Comparison of ENCODE assay signal across 9 mouse cellular contexts in genomic region chr11:32331075-32331474, GRCm38 (mm10). TPM values are rescaled to one million over a fixed set of nuclear protein-coding genes. Genes with fewer than 3 reads are reported as not detected.
DNase-seq lines count a peak whose midpoint lies in the region; ATAC-seq lines count a peak whose summit lies in the region.
"Had no signal": no experiment of that assay in that cellular context is flagged by ENCODE, and none has a peak within 500 bp of the region (broad histone marks: within the 10 kb centered on the region; RNA-seq: fewer than 3 reads in every experiment).

No protein-coding gene starts in this region.

- peak; percentile 35 to 45 for DNase-seq in monocyte, adult 2 months (ENCODE audit: low read depth in 1 of 2, low spot score in 2 of 2)
- no peak for DNase-seq in cerebellum, postnatal 36 days
- DNase-seq in spleen, postnatal 14 days (ENCODE audit: low spot score in 2 of 2), result no peak

- no peak overlapping the region for H3K27ac ChIP-seq in liver, embryonic 16.5 days (ENCODE audit: low read length)
- H3K27ac ChIP-seq in liver, embryonic 12.5 days, result no peak overlapping the region
- H3K27ac ChIP-seq in heart, embryonic 16.5 days (ENCODE audit: low read length), result peak overlapping the region; percentile 31; the same call in 1 of the 2 replicates
- peak overlapping the region; percentile 47; the same call in 1 of the 2 replicates for H3K27ac ChIP-seq in kidney, embryonic 14.5 days (ENCODE audit: low read depth, low read length)
- H3K27ac ChIP-seq: heart, adult 2 months; liver, embryonic 15.5 days had no signal

- H3K36me3 ChIP-seq in liver, embryonic 16.5 days (ENCODE audit: control insufficient read depth, insufficient read depth), result no peaks in the 10 kb centered on the region
- no peaks in the 10 kb centered on the region for H3K36me3 ChIP-seq in liver, embryonic 12.5 days
- H3K36me3 ChIP-seq in heart, embryonic 16.5 days (ENCODE audit: control insufficient read depth, insufficient read depth), result no peaks in the 10 kb centered on the region
- no peaks in the 10 kb centered on the region for H3K36me3 ChIP-seq in kidney, embryonic 14.5 days (ENCODE audit: control insufficient read depth, insufficient read depth, low read length)
- H3K36me3 ChIP-seq: liver, embryonic 15.5 days had no signal

- no peaks in the 10 kb centered on the region for H3K4me1 ChIP-seq in liver, embryonic 16.5 days (ENCODE audit: control insufficient read depth, low read depth, low read length)
- peaks cover 4% of the 10 kb centered on the region; the same call in 1 of the 2 replicates for H3K4me1 ChIP-seq in liver, embryonic 12.5 days
- H3K4me1 ChIP-seq in heart, embryonic 16.5 days (ENCODE audit: control insufficient read depth, insufficient read depth, low read length), result peaks cover 3% of the 10 kb centered on the region; the same call in 1 of the 2 replicates
- peaks cover 8% of the 10 kb centered on the region; the same call in 1 of the 2 replicates for H3K4me1 ChIP-seq in kidney, embryonic 14.5 days (ENCODE audit: control insufficient read depth, insufficient read depth, low read length)
- H3K4me1 ChIP-seq: liver, embryonic 15.5 days had no signal

- no peaks in the 10 kb centered on the region for H3K27me3 ChIP-seq in liver, embryonic 16.5 days (ENCODE audit: control insufficient read depth, insufficient read depth, low read depth, low read length)
- peaks cover 23% of the 10 kb centered on the region for H3K27me3 ChIP-seq in liver, embryonic 12.5 days (replicated peaks)
- H3K27me3 ChIP-seq in heart, embryonic 16.5 days (ENCODE audit: control insufficient read depth, insufficient read depth, low read length), result no peaks in the 10 kb centered on the region
- no peaks in the 10 kb centered on the region for H3K27me3 ChIP-seq in kidney, embryonic 14.5 days (ENCODE audit: control insufficient read depth, insufficient read depth, low read length)

- peak; percentile 13; the same call in 1 of the 2 replicates for ATAC-seq in liver, embryonic 16.5 days (ENCODE audit: low read depth)
- no peak for ATAC-seq in liver, embryonic 12.5 days
- ATAC-seq in heart, embryonic 16.5 days (replicated peaks; ENCODE audit: extremely low read depth, insufficient read depth, low FRiP score), result peak; percentile 79
- ATAC-seq in kidney, embryonic 14.5 days (ENCODE audit: low FRiP score, low TSS enrichment), result peak; percentile 66; the same call in 1 of the 2 replicates

- no peaks in the 10 kb centered on the region for H3K9me3 ChIP-seq in liver, embryonic 16.5 days (replicated peaks; ENCODE audit: control insufficient read depth, low read length)
- H3K9me3 ChIP-seq in liver, embryonic 12.5 days (replicated peaks), result peaks cover 3% of the 10 kb centered on the region; the same call in 1 of the 2 replicates
- peaks cover 3% of the 10 kb centered on the region; the same call in 1 of the 2 replicates for H3K9me3 ChIP-seq in heart, embryonic 16.5 days (replicated peaks; ENCODE audit: control insufficient read depth, low read length)
- no peaks in the 10 kb centered on the region for H3K9me3 ChIP-seq in kidney, embryonic 14.5 days (ENCODE audit: control insufficient read depth, low read length)
- H3K9me3 ChIP-seq: liver, embryonic 15.5 days had no signal

- no peak overlapping the region for H3K4me3 ChIP-seq in liver, embryonic 16.5 days (ENCODE audit: low read depth, low read length)
- H3K4me3 ChIP-seq in liver, embryonic 12.5 days, result no peak overlapping the region
- H3K4me3 ChIP-seq in heart, embryonic 16.5 days (ENCODE audit: low read length), result no peak overlapping the region
- H3K4me3 ChIP-seq in kidney, embryonic 14.5 days (ENCODE audit: low read length), result no peak overlapping the region
- H3K4me3 ChIP-seq: heart, adult 2 months; liver, embryonic 15.5 days had no signal

- H3K9ac ChIP-seq in liver, embryonic 16.5 days (ENCODE audit: low read depth, low read length), result no peak overlapping the region
- no peak overlapping the region for H3K9ac ChIP-seq in liver, embryonic 12.5 days
- no peak overlapping the region for H3K9ac ChIP-seq in heart, embryonic 16.5 days (ENCODE audit: low read length)
- no peak overlapping the region for H3K9ac ChIP-seq in kidney, embryonic 14.5 days (ENCODE audit: low read depth, low read length)
- H3K9ac ChIP-seq: liver, embryonic 15.5 days had no signal

- H3K4me2 ChIP-seq in liver, embryonic 16.5 days (ENCODE audit: low read depth, low read length), result no peak overlapping the region
- no peak overlapping the region for H3K4me2 ChIP-seq in liver, embryonic 12.5 days
- H3K4me2 ChIP-seq in heart, embryonic 16.5 days (ENCODE audit: low read depth, low read length), result peak overlapping the region; percentile 8; the same call in 1 of the 2 replicates
- H3K4me2 ChIP-seq in kidney, embryonic 14.5 days (replicated peaks; ENCODE audit: low read depth, low read length), result no peak overlapping the region; the same call in 1 of the 2 replicates
- H3K4me2 ChIP-seq: liver, embryonic 15.5 days had no signal

- 23% methylated on average over 6 of the region's 6 CpGs for WGBS in liver, embryonic 16.5 days (ENCODE audit: insufficient replicate concordance)
- WGBS in liver, embryonic 12.5 days (ENCODE audit: insufficient replicate concordance), result 41% methylated on average over 6 of the region's 6 CpGs
- 46% methylated on average over 6 of the region's 6 CpGs for WGBS in heart, embryonic 16.5 days
- WGBS in kidney, embryonic 14.5 days, result 21% methylated on average over 6 of the region's 6 CpGs

RNA-seq across cellular contexts. Expression of gene Sh3pxd2b, which starts 16.5 kb away (rescaled TPM):
- polyA plus RNA-seq in liver, embryonic 16.5 days (2015; fragmentation: Nextera tagmentation; extraction: Ambion mirVana), result 0.82 and 1.3 TPM in 2 replicates
- 2.6 and 3.1 TPM in 2 replicates for polyA plus RNA-seq in liver, embryonic 12.5 days (2016; fragmentation: Nextera tagmentation; extraction: Ambion mirVana)
- 10.0 and 10.9 TPM in 2 replicates for polyA plus RNA-seq in heart, embryonic 16.5 days (2015; fragmentation: Nextera tagmentation; extraction: Ambion mirVana)
- 19.1 and 25.2 TPM in 2 replicates for polyA plus RNA-seq in kidney, embryonic 14.5 days (2014; fragmentation: Nextera tagmentation; extraction: Ambion mirVana)

RNA-seq across cellular contexts. Expression of gene Hbq1a, which starts 31.2 kb away (rescaled TPM):
- polyA plus RNA-seq in liver, embryonic 16.5 days (2015; fragmentation: Nextera tagmentation; extraction: Ambion mirVana), result 6.4 and 7.3 TPM in 2 replicates
- polyA plus RNA-seq in liver, embryonic 12.5 days (2016; fragmentation: Nextera tagmentation; extraction: Ambion mirVana), result 4.2 and 5.2 TPM in 2 replicates
- polyA plus RNA-seq in heart, embryonic 16.5 days (2015; fragmentation: Nextera tagmentation; extraction: Ambion mirVana), result 1.6 and 2.8 TPM in 2 replicates
- 0.77 TPM in 1 of 2 replicates, not detected in the other for polyA plus RNA-seq in kidney, embryonic 14.5 days (2014; fragmentation: Nextera tagmentation; extraction: Ambion mirVana)

RNA-seq across cellular contexts. Expression of gene Hba-a2, which starts 34.8 kb away (rescaled TPM):
- 165,200 and 165,281 TPM in 2 replicates for polyA plus RNA-seq in liver, embryonic 16.5 days (2015; fragmentation: Nextera tagmentation; extraction: Ambion mirVana)
- 121,851 and 123,321 TPM in 2 replicates for polyA plus RNA-seq in liver, embryonic 12.5 days (2016; fragmentation: Nextera tagmentation; extraction: Ambion mirVana)
- 36,578 and 41,568 TPM in 2 replicates for polyA plus RNA-seq in heart, embryonic 16.5 days (2015; fragmentation: Nextera tagmentation; extraction: Ambion mirVana)
- polyA plus RNA-seq in kidney, embryonic 14.5 days (2014; fragmentation: Nextera tagmentation; extraction: Ambion mirVana), result 5,998 and 6,905 TPM in 2 replicates

RNA-seq across cellular contexts. Expression of gene Hbq1b, which starts 44.3 kb away (rescaled TPM):
- 158 and 159 TPM in 2 replicates for polyA plus RNA-seq in liver, embryonic 16.5 days (2015; fragmentation: Nextera tagmentation; extraction: Ambion mirVana)
- 116 and 122 TPM in 2 replicates for polyA plus RNA-seq in liver, embryonic 12.5 days (2016; fragmentation: Nextera tagmentation; extraction: Ambion mirVana)
- polyA plus RNA-seq in heart, embryonic 16.5 days (2015; fragmentation: Nextera tagmentation; extraction: Ambion mirVana), result 1.5 and 1.7 TPM in 2 replicates
- polyA plus RNA-seq in kidney, embryonic 14.5 days (2014; fragmentation: Nextera tagmentation; extraction: Ambion mirVana), result 0.69 and 1.6 TPM in 2 replicates

RNA-seq across cellular contexts. Expression of gene Hba-a1, which starts 47.8 kb away (rescaled TPM):
- polyA plus RNA-seq in liver, embryonic 16.5 days (2015; fragmentation: Nextera tagmentation; extraction: Ambion mirVana), result 72,809 and 72,929 TPM in 2 replicates
- polyA plus RNA-seq in liver, embryonic 12.5 days (2016; fragmentation: Nextera tagmentation; extraction: Ambion mirVana), result 52,845 and 54,272 TPM in 2 replicates
- polyA plus RNA-seq in heart, embryonic 16.5 days (2015; fragmentation: Nextera tagmentation; extraction: Ambion mirVana), result 15,213 and 16,163 TPM in 2 replicates
- polyA plus RNA-seq in kidney, embryonic 14.5 days (2014; fragmentation: Nextera tagmentation; extraction: Ambion mirVana), result 2,390 and 2,705 TPM in 2 replicates

Comparison
In these comparisons a context has a peak if more than half of its experiments do, and no peak if none do; other contexts are left out.
1. H3K27ac ChIP-seq: peak in heart, embryonic 16.5 days (single experiment) and kidney, embryonic 14.5 days (single experiment); none in liver, embryonic 16.5 days (single experiment) and liver, embryonic 12.5 days (single experiment).
2. DNase-seq: peak in monocyte, adult 2 months (2 of 2); none in cerebellum, postnatal 36 days (0 of 2) and spleen, postnatal 14 days (0 of 2).